Mouse (Mus musculus): ENCODE measurements around the gene Iglon5.

Iglon5 gene

DNA sequence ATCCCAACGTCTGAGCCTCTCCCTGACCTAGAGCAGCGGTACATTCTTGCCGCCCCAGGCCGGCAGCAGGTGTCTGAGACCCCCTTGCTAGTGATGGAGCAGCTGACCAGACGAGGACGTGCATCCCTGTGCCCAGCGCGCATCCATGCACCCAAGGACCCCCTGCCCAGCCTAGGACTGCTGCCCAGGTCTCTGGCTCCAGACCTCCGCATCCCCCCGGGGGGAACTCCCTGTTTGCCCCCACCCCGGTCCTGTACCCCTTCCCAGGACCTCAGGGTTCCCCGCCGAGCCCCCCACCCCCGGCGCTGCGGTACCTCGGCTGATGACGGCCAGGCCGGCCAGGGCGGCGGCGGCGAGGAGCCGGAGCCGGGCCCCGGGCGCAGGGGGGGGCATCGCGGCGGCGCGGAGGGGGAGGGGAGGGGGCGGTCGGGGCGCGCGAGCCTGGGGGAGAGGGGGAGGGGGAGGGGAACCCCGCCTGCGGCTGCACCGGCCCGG, at the start of gene Iglon5:
Iglon5 (minus strand) TSS at position 445 of the 495 bp plus-strand sequence.
- DNase-seq (ENCODE audit: low spot score): no peak

DNA sequence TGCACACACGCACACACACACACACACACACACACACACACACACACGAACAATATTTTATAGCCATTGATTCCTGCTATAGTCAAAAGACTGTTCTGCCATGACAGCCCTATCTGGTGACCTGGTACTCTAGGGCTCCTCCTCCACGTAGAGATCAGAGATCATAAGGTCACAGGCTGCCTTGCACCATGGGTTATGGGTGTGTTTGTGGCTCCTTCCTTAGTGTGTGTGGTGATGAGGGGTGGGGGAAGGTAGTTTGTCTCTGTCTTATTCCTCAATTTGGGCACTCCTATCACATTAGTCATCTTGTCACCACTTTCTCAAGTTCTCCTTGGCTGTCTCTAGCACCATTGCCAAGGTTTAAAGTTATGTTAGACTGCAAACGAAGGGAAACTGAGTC, 48.6 kb upstream of the Iglon5 start:
- no peak for DNase-seq (ENCODE audit: low spot score)

DNA sequence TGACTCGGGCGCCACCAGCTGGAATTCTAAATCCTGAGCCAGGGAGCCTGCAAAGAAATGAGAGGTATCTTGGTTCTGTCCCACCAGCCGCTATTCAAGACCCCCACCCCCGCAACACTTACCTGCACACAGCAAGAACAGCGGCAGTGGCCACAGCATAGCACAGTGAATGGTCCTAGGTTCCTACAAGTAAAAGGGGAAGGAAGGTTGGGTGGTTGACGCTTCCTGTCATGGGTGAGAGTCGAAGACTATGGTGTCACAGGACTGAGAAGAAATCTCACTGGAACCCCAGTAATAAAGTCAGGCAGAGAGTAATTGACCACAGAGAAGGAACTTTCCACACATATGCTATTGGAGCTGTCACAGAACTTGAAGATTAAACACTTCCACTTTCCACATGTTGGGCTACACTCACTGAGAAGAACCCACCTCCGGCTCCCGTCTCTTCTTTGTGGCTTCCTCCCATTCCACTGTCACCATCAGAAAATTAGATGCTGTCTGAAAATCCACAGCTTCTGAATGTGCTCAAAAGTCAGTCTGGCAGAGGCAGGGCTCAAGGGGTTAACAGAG, 43.1 kb upstream of the Iglon5 start:
- no peak for DNase-seq (ENCODE audit: low spot score)

DNA sequence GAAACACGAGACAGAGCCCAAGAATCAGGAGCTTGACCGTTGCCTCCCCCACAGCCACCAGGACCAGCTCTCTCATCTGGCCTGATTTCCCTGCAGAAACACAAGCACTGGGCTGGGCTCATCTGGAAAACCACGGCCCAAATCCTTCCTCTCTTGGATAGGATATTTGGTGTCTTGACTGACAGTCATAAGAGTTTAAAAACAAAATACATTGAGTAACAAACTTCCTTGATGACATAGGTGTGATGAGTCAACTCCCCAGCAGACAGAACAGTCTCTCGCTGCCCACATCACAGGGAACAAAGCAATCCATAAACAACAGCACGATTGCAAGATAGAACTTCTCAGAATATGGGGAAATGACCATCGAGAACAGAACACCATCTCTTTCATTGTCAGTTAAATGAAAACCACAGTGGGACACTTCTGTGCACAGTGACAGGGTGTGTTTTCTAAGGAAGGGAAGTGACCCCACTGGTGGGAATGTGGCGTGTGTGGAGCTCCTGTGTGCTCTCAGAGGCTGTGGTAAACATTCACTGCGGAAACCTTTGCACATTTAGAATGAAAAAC, 40.4 kb upstream of the Iglon5 start:
- DNase-seq (ENCODE audit: low spot score): no peak

DNA sequence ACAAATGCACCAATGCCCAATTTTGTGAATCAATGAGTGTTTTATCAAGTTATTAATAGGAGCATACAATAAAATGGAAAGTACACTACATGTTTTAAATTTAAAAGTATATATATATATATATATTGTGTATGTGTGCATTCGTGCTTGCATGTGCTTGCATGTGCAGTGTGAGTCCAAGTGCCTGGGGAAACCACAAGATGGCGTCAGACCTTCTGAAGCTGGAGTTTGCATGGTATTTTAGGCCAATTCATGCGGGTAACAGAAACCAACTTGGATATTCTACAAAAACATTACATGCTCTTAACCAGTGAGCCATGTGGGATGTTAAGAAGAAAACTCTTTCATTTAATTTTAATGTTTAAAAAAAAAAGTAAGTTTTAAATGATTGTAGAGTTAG, 35.4 kb upstream of the Iglon5 start:
- DNase-seq (ENCODE audit: low spot score): no peak

DNA sequence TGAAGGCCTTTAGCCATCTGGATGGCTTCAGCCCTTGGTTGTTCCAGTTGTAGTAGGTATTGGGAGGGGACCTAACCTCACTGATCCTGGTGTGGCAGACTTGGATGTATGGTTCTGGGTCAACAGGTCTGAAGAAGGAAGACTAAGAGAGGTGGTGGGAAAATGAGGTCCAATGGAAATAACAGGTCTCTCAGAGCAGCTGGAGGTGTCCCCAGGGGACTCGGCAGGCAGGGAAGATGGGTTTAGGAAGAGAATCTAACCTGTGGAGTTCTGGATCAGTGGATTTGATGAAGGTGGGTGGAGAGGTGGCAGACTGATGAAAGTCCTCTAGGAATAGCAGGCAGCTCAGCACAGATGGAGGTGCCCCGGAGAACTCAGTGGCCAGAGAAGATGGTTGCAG, 32.9 kb upstream of the Iglon5 start:
- DNase-seq (ENCODE audit: low spot score): no peak

DNA sequence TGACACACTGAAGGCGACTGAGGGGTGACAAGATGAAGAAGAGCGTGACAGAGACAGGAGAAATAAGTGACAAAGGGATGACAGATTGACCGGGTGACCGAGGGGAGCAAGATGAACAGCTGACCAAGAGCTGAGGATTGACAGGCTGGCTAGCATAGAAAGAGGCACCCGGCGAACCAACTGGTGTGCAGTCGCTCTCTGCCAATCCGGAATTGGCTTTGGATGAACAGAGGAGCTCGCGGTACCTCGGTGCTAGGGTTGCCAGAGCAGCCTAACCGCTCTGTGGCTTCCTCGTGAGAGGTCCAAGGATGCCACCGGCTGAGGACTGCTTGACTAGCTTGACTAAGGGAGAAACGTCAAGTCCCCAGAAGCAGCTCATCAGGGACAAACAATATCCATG, 28.5 kb upstream of the Iglon5 start:
- DNase-seq (ENCODE audit: low spot score): no peak

DNA sequence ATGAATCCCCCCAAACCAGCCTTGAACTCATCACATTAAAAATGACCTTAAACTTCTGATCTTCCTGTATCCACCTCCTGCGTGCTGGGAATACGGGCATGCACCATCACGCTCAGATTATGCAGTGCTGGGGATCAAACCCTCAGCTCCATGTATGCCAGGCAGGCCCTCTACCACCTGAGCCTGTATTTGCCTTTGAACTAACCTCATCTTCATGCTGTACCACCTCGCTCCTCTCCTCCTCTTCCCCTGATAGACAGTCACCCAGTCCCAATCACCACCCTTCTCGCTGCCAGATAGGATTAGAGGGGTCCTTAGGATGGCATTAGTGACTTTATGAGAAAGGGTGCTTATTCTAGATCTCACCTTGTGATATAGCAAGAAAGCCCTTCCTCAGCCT, 25.2 kb upstream of the Iglon5 start:
- no peak for DNase-seq (ENCODE audit: low spot score)

DNA sequence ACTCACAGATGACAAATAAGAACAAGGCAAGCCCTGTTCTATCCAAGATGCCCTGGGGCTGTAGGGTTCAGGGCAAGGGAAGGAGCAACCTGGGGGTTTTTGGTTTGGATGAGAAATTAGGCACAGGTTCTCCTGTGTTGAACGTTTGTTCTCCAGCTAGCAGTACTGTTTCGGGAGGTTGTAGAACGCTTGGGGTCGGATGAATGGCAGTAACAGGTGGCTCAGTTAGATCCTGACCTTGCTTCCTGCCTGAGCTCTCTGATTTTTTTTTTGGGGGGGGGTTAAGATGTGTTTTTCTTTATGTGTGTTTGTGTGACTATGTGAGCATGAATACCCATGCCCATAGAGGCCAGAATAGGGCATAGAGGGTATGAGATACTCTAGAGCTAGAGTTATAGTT, 22.6 kb upstream of the Iglon5 start:
- no peak for DNase-seq (ENCODE audit: low spot score)

DNA sequence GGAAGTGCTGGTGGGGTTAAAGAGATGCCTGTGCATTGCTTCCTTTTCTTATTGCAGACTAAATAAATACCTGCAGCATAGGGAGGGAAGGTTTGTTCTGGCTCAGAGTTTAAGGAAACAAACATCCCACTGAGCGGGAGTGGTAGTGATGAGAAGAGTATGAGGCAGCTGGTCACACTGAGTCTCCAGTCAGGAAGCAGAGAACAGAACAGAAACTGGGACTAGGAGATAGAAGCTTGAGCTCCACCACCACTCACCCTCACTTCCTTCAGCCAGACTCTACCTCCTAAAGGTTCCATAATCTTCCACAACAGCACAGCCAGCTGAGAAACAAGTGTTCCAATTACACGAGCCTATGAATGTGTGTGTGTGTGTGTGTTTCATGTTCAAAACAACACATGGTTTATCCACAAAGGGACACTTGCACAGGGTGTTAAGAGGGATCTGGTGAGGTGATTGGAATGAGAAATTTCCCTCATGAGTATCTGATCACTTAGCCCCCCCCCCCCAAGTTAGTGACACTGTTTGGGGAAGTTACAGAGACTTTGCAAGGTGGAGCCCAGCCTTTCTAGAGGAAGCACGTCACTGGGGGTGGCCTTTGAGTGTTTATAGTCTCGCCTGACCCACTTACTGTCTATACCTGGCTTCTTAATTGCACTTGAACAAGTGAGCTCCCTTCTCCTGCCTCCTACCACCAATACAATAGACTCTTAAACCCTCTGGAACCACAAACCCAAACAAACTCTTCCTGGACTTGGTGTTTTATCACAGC, 22.0 kb upstream of the Iglon5 start:
- no peak for DNase-seq (ENCODE audit: low spot score)

DNA sequence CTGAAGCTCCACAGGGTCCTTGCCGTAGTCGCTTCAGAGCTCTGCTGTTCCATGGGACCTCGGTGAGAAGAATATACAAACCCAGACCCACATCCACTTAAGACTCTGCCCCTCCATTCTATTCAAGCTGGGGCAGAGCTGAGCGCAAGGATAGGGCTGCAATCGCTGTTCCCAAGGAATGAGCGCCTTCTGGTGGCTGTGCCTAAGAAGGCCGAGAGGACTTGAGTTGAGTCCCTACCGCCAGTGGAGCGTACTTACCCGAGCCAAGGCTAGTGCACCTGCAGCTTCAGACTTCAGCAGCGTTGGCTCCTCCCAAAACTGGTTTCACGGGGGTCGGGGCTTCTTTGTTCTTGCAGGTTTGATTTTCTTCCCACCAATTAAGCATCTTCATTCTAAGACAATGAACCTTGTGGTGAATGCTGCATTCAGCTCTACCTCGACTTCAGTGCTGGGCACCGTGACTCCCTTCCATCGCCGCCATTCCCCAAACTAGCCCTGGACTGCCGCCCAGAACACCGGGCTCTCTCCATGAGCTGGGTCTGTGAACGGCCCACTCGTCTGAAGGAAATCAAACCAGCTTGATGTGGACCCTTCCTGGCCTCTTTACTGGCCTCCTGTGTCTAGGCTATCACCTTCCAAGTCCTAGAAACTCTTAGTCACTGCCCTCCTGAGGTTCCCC, 5.6 kb upstream of the Iglon5 start:
- DNase-seq (ENCODE audit: low spot score): no peak

DNA sequence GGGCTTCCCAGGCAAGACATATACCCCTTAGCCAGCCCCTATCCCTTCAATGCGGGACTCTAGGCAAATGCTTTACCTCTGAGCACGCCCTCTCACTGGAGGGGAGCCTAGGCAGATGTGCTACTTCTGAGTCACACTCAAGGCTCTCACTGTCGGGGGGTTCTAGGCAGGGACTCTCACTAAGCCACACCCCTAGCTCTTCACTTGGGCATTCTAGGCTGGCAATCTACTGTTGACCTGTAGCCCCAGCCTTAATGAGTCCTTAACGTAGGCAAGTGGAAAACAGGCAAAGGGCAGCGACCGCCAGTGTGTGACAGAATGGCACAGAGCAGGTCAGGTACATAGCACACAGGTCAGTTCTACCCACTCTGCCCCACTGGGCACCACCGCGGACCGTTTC, 986 bp upstream of the Iglon5 start:
- no peak for DNase-seq (ENCODE audit: low spot score)

DNA sequence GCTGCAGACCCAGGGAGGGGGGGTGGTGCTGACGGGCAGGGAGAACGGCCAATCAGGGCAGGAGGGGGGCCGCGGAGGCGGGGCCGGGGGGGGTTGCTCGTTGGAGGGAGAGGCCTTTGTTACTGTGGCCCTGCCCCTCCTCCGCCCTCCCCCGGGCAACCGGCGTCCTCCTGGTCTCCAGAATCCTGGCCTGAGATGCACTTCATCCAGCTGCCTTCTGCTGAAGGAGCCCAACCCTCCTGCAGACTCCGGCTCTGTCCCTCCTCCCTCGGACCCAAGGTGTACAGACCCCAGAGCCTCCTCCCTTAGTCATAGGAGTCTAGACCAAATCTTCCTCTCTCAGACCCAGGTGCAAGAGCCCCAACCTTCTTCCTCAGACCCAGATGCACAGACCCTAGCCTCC, 308 bp upstream of the Iglon5 start:
- peak; percentile 74 for DNase-seq (ENCODE audit: low spot score)

DNA sequence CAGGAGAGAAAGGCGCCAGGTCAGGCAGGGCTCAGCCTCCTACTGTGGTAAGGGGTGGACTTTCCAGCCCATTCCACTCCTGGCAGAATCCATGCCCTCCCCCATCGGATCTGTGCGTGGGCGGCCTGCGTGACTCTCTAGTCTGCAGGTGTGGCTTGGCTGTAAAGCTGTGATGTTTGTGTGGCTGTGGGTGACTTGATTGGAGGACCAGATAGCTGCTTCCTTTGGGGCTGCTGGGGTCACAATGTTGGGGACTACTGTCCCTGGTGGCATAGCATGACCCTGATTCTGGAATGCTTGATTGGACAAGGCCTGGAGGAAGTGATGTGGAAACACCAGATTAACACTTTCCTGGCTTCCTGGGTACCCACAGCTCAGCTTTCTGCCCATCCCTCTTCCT, 1.2 kb downstream of the Iglon5 start:
- DNase-seq (ENCODE audit: low spot score): no peak

DNA sequence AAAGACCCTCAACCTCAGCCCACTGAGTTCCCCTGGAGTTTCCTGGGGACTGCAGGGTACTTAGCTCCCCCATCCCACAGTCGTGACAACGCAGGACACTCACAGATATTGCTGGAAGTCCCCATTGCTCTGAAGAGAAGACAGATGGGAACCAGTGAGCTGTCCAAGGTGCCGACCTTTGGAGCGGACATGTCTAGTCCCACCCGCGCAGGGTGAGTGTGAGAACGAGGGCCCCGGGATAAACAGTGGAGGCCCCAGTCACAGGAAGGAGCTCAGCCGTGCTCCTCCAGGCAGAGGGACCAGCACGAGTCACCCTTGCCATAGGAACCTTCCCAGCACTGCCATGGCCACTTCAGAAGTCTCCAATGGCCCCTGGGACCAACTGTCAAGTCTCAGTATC, 6.6 kb downstream of the Iglon5 start:
- DNase-seq (ENCODE audit: low spot score): peak; percentile 57

DNA sequence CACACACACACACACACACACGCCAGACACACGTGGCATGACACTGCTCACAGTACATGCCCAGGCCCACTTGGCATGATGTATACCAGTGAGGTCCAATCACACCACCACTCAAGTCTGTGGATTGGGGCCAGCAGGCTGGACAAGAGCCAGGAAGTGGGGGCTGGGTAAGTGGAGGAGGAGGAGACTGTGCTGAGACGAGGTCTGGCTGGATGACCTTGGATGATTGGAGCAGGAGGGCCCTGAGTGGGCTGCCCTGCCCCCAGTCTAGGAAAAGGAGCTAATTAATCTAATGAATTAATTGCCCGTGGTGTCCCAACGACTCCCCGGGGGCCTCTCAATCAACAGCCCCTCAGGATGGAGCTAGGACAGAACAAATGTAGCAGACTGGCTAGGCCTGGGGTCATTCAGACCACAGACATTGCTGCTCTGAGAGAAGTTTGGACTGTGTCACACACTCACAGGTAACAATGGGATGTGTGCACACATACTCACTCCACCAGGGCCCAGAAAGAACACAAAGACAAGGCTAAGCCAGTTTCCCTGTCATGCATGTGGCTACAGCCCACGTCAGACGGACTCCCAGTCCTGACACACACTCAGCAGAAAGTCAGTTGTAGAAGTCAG, 7.7 kb downstream of the Iglon5 start:
- DNase-seq (ENCODE audit: low spot score): peak; percentile 50

DNA sequence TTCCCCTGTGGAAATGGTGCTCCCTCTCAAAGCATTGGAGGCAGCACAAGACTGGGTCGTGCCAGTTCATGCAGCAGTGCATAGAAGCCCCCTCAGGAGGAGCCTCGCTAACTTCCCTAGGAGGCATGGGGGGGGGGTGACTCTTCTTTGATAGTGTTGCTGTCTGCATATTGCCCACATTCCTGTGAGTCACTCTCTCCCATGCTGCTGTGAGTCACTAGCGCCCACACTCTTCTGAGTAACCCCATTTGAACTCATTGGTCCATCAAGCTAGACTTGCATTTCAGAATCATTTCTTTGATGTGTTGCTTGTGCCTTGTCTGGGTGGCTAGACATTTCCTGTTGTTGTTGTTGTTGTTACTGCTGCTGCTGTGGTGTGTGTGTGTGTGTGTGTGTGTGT, 8.7 kb downstream of the Iglon5 start:
- DNase-seq (ENCODE audit: low spot score): no peak

DNA sequence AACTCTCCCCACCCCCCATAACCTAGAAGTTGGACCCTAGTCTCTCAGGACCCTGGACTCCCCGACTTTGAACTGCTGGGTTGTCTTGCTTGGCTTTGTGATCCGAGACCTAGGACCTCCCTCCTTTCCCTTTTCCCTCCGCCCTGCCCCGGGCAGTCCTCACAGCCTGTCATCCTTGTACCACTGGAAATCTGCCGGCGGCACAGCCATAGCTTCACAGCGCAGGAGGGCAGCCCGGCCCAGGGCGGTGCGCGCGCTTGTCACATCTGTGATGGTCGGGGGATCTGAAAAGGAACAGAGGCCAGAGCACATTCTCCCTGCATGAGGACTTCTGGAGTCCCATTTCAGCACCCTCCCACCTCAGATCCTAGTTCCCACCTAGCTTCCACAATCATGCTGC, 13.5 kb downstream of the Iglon5 start:
- DNase-seq (ENCODE audit: low spot score): no peak

DNA sequence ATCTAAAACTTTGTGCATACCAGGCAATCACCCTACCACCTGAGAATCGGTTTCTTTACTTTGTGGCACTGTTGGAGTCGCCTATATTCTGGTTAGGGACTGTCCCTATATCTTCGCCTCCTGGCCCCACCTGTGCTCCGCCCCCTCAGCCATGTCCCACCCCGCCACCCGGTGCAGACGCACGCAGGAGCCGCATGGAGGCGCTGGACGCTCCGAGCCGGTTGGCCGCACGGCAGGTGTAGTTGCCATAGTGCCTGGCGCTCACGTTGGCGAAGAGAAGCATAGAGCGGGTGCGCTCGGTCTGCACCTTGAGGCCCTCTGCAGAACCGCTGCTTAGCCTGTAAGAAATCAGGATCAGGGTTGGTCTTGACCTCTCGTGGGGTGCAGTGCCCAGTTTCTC, 14.2 kb downstream of the Iglon5 start:
- no peak for DNase-seq (ENCODE audit: low spot score)

DNA sequence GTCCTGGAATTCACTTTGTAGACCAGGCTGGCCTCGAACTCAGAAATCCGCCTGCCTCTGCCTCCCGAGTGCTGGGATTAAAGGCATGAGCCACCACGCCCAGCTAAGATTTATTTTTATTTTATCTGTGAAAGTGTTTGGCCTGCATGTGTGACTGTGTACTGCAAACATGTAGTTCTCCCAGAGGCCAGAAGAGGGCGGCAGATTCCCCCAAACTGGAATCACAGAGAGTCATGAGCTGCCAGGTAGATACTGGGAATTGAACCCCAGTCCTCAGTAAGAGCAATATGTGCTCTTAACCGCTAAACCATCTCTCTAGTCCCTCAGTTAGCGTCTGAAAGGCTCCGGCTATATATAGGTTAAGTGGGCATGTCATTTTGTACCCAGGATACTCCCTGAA, 19.5 kb downstream of the Iglon5 start:
- no peak for DNase-seq (ENCODE audit: low spot score)

DNA sequence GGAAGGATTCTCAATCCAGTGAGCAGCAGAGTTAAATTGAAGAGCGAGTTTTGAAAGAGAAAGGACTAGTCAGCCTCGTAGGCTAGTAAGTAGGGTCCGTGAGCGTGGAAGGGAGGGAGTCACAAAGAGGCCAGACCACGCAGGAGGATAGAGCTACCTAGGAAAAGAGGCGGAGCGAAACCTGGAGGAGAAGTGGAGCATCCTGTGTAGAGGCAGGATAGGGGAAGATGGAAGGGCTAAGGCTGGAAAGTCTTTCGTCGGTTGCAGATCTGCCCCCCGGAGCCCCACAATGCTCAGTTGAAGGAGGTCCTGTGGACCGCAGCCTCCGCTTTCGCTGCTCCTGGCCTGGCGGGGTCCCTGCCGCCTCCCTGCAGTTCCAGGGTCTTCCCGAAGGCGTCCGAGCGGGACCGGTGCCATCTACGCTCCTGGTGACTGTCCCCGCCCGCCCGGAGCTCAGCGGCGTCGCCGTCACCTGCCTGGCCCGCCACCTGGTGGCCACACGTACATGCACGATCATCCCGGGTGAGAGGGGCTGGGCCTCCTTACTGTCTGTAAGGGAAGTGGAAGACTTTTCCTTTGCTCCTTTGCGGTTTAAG, 23.7 kb downstream of the Iglon5 start:
- DNase-seq (ENCODE audit: low spot score): peak; percentile 94
